Mouse (Mus musculus) urinary bladder, postnatal 4 days (tissue): Measurements from ENCODE around the gene Pcsk1n.

Experiments used
- DNase-seq, 2 experiments: peaks; one replicate each; pipeline ENCODE4 v3.0.0; 2021 to 2022; ENCODE audit warnings: low spot score in 2 of 2

Pcsk1n gene

DNA sequence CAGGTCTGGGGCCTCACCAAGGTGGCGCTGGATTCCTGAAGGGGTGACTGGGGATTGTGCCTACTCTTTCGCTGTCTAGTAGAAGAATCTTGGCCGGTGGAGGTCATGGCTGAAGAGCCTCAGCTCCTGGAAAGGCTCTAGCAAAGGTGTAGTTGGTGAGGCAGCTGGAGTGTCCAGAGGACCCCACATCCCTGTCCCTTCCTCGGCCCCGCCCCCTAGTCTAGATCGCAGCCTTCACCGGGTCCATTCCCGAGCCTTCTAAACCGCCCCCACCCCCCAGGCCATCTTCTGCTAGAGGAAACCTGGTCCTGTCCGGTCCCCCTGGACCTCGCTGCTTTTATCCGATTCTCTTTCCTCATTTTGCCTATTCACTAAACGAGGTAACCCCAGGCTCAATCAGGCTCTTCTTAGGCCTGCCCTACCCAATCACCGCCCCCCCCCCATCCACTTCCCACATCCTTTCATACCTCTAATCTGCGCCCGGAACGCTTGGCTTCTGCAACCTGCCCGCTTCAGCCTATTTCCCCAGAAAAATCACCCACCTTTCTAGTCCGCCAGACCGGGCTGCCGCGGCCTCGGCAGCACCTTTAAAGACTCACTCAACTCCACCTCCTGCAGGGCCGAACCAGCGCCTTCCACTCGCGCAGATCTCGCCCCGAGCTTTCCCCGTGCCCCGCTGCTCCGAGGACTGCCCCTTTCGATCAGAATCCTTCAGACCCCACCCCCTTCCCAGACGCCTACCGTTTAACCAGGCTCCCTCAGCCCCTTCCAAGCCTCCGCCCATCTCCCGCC lies 27.7 kb downstream of the Pcsk1n start, which contains the start of gene Hdac6:
Gene Hdac6, minus strand, starts transcription at position 782 of the 792 bp plus-strand sequence.
- DNase-seq = no peak

DNA sequence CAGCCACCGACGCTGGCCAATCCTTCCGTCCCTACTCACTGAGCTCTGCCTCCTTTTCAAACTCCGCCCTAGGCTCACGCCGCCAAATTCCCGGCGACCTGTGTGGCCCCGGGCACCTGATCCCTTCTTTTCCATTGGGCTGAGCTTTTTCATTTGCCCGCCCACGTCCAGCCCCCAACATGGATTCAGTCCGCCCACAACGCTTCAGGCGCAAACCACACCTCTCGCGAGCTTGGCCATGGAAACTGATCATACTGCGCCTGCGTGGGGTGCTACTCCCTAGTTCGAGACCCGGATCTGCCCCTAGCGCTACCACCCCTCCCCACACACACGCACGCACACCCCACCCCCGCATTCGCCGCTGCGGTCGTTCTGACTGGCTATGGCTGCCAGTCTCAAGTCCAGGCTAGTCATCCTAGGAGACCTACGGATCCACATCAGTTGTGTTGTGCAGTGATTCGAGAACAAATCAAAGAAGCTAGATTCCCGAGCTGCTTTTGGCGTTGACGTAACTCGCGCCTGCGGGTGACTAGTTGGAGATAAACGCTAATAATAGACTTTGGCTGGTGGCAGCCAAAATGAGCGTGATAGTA lies 28.4 kb downstream of the Pcsk1n start:
- DNase-seq = peak; percentile 91 to 93

GRCm38 (mm10) chrX:7950091-7950490 lies 30.5 kb downstream of the Pcsk1n start:
- no peak for DNase-seq

DNA sequence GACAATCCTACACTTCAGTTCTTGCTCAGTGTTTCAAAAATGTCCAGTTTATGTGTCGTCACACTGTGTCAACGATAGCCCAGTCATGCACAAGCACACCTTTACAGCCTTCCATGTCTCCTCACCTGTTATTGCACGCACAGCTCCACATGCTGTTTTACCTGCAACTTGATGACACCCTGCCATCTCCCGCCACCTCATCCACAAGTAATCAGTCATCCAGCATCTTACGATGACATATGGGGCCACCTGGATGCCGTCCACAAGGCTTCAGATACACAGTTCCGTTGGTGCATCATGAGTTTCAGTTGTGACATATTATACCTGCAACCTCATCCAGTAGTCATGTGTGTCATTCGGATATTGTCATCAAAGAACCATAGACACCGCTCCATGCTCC lies 39.2 kb downstream of the Pcsk1n start:
- DNase-seq = no peak

DNA sequence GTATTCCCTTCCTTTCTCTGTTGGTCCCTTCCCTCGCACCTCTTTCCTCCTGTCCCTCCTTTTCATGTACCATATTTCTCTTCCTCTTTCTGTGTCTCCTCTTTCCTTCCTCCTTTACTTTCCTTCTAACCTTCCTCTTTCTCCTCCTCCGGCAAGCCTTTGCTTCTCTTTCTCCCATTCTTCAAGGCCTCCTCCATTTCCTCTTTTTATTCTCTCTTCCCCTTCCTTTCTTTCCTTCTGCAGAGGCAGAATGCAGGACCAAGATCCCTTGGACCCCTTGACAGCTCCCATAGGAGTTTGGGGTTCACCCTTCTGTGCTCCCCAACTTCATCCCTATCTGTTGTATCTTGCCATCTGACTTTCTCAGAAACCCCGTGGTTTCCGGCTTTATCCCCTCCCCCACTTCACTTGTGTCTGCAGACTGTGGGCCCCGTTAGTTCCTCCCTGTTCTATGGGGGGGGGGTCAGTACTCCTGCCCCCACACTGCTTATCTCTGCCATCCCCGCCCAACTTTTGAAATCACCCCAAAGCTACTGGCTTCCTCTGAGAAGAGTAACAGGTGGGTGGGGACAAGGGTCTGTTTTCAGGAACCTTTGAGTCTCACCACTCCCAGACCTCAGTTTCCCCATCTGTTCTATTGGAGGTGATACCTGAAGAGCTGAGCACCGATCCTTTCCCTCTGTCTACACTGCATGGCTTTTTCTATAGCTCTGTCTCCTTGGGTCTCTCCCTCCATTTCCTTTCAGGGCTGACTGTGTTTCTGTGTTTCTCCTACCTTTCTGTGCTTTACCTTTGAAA lies 44.4 kb downstream of the Pcsk1n start:
- no peak for DNase-seq

- no peak for DNase-seq
Observed at GRCm38 (mm10) chrX:7966161-7966560, 46.5 kb downstream of the Pcsk1n start.

DNA sequence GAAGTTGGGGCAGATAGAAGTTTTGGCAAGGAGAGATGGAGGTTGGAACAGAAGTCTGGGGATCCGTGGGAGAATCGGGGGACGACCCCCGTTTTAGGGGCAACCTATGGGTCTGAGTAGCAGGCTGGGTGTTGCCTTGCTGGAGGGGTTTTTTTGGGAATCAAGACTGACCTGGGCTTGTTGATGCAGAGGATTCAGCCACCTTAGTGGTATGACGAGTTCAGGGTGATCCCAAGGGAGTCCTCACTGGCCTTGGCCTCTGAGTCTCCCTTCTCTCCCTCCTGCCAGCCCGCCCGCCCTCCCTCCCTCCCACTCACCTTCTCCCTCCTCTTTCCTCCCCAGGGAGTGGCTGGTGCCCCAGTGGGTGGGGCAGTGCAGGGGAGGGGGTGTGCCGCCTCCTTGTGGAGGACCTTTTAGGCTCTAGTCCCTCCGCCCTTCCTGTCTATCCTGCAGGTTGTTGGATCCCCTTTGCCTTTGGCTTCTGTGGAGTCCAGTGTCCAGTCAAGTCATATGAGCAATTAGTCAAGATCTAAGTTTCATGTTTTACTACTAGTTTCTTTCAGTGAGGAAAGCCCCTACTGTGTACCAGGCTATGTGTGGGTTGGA lies 48.1 kb downstream of the Pcsk1n start:
- no peak for DNase-seq

- DNase-seq = no peak
Observed at GRCm38 (mm10) chrX:7968226-7968625, 48.6 kb downstream of the Pcsk1n start.

GRCm38 (mm10) chrX:7968899-7969298 lies 49.3 kb downstream of the Pcsk1n start:
- no peak for DNase-seq

DNA sequence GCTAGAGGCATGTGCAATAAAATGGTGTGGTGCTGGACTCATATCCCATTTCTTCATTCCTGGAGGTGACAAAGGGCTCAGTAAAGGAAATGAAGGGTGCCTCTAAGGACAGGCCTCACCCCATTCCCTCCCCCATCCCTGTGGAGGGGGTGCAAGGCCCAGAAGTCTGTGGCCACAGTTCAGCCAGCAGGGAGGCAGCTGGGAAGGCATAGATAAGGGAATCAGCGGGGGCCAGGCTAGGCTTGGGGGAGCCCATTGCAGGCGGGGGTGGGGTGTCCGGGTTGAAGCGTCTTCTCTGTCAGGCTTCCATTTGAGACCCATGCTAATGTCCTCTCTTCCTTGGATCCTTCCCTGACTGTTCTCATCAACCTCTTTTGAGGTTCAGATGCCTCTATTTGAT lies 51.7 kb downstream of the Pcsk1n start:
- no peak for DNase-seq
